Mouse (Mus musculus) liver, postnatal 0 days (tissue): ENCODE results near the gene Avpr1b. TPM values are rescaled to one million over a fixed set of nuclear protein-coding genes. Genes with fewer than 3 reads are reported as not detected.
A peak's percentile ranks its signal among the peaks of the same experiment; 100 is the strongest.
"Not testable (repeated sequence)": the region's sequence is repeated elsewhere in the genome, so short reads cannot be mapped to it uniquely, and the experiment has no call there.

ENCODE experiments used
- ATAC-seq: fragments of 200-750 bp; cut with Nextera tagmentation; 2 replicates; pipeline ENCODE4 v1.8.0; 2017; ENCODE audit warnings: mild to moderate bottlenecking, moderate library complexity
- DNase-seq: peaks from one replicate; pipeline ENCODE4 v3.0.0-alpha.2; 2016
- H3K27ac ChIP-seq: fragments of 300-500 bp; sonication (generic); 2 replicates; pipeline ENCODE4 v1.5.1; 2014; ENCODE audit warnings: antibody characterized with exemption, moderate library complexity, mild to moderate bottlenecking, low read depth
- H3K27me3 ChIP-seq: fragments of 300-500 bp; sonication (generic); 2 replicates; pipeline ENCODE4 v1.6.1; 2014; ENCODE audit warnings: low read length, control low read depth, mixed read lengths; ENCODE audit not compliant: insufficient read depth
- H3K36me3 ChIP-seq: fragments of 300-500 bp; sonication (generic); replicated peaks from 2 replicates; pipeline ENCODE4 v1.6.1; 2014; ENCODE audit warnings: mild to moderate bottlenecking, control low read depth, low read length, moderate library complexity, mixed read lengths; ENCODE audit not compliant: insufficient read depth
- H3K4me1 ChIP-seq: fragments of 300-500 bp; sonication (generic); 2 replicates; pipeline ENCODE4 v1.6.1; 2014; ENCODE audit warnings: antibody characterized with exemption, mild to moderate bottlenecking, control low read depth; ENCODE audit not compliant: insufficient read depth
- H3K4me2 ChIP-seq: fragments of 300-500 bp; sonication (generic); 2 replicates; pipeline ENCODE4 v1.6.1; 2014; ENCODE audit warnings: low read depth, mild to moderate bottlenecking, low read length, moderate library complexity, mixed read lengths
- H3K4me3 ChIP-seq: fragments of 300-500 bp; sonication (generic); 2 replicates; pipeline ENCODE4 v1.5.1; 2014; ENCODE audit warnings: low read depth, low read length
- H3K9ac ChIP-seq: fragments of 300-500 bp; sonication (generic); replicated peaks from 2 replicates; pipeline ENCODE4 v1.6.1; 2014; ENCODE audit warnings: mild to moderate bottlenecking, moderate library complexity
- H3K9me3 ChIP-seq: fragments of 300-500 bp; sonication (generic); 2 replicates; pipeline ENCODE4 v1.6.1; 2016; ENCODE audit warnings: mild to moderate bottlenecking, control low read depth, low read length, mixed read lengths
- CTCF ChIP-seq: sonication (generic); IDR thresholded peaks from 2 replicates; pipeline ENCODE4 v1.5.1; 2016; ENCODE audit warnings: antibody characterized with exemption, low read depth
- EP300 ChIP-seq: IDR thresholded peaks from 2 replicates; pipeline ENCODE4 v1.6.1; 2016; ENCODE audit warnings: antibody characterized with exemption, low read depth, mild to moderate bottlenecking
- WGBS: fragments of 180-500 bp; shearing (Covaris S2); extraction: QIAGEN DNeasy Blood & Tissue Kit; methylation state at CpG from one replicate; pipeline ENCODE4 v1.1.7; 2014; ENCODE audit not compliant: insufficient replicate concordance; 5-methylcytosine and 5-hydroxymethylcytosine counted together
- polyA plus RNA-seq: library from polyadenylated mRNA; unstranded; fragments of >200 nt; fragmentation: Nextera tagmentation; extraction: Ambion mirVana; gene quantifications from 2 replicates; pipeline ENCODE4 v1.2.1, GENCODE M21; 2015

The Avpr1b gene
- polyA plus RNA-seq, 1 experiment from 2014 or later: not detected

GRCm38 (mm10) chr1:131624175-131624835 is 25.3 kb downstream of the Avpr1b start:
- Histone ChIP-seq H3K27ac (peak overlapping the region; percentile 69), H3K27me3 (no peaks in the 10 kb centered on the region), H3K36me3 (no peaks in the 10 kb centered on the region), H3K9ac (no peak overlapping the region), H3K4me3 (no peak overlapping the region), H3K4me1 (peaks cover 14% of the 10 kb centered on the region; the same call in 1 of the 2 replicates), H3K9me3 (no peaks in the 10 kb centered on the region), H3K4me2 (no peak overlapping the region)
- TF ChIP-seq CTCF: no peak
- TF ChIP-seq EP300: no peak
- 42% methylated on average over 3 of the region's 3 CpGs for WGBS
- ATAC-seq (peak; percentile 67), DNase-seq (no peak)

GRCm38 (mm10) chr1:131626200-131626599 is 27.2 kb downstream of the Avpr1b start:
- H3K4me1 ChIP-seq: peaks cover 5% of the 10 kb centered on the region; the same call in 1 of the 2 replicates
- WGBS: 81% methylated on average over 6 of the region's 6 CpGs
- TF ChIP-seq CTCF: no peak
- TF ChIP-seq EP300: no peak
- no peaks in the 10 kb centered on the region for H3K36me3 ChIP-seq
- no peak overlapping the region for H3K4me3 ChIP-seq
- no peak overlapping the region for H3K27ac ChIP-seq
- H3K27me3 ChIP-seq: no peaks in the 10 kb centered on the region
- no peak overlapping the region for H3K4me2 ChIP-seq
- no peak overlapping the region for H3K9ac ChIP-seq
- no peaks in the 10 kb centered on the region for H3K9me3 ChIP-seq
- ATAC-seq: no peak
- no peak for DNase-seq

GRCm38 (mm10) chr1:131632216-131632615 is 33.2 kb downstream of the Avpr1b start:
- not testable (repeated sequence) for H3K27ac ChIP-seq, H3K4me1 ChIP-seq, H3K4me3 ChIP-seq, ATAC-seq, H3K9ac ChIP-seq, DNase-seq, H3K9me3 ChIP-seq, H3K36me3 ChIP-seq, H3K27me3 ChIP-seq, H3K4me2 ChIP-seq
- 79% methylated on average over 6 of the region's 6 CpGs for WGBS

- no peaks in the 10 kb centered on the region for H3K9me3 ChIP-seq
- peaks cover 4% of the 10 kb centered on the region; the same call in 1 of the 2 replicates for H3K4me1 ChIP-seq
- H3K27ac ChIP-seq: no peak overlapping the region
- no peak overlapping the region for H3K4me3 ChIP-seq
- no peak for ATAC-seq
- H3K27me3 ChIP-seq: no peaks in the 10 kb centered on the region
- H3K9ac ChIP-seq: no peak overlapping the region
- TF ChIP-seq CTCF (no peak), EP300 (no peak)
- no peak for DNase-seq
- no peak overlapping the region for H3K4me2 ChIP-seq
- no peaks in the 10 kb centered on the region for H3K36me3 ChIP-seq
Measured at GRCm38 (mm10) chr1:131634495-131634894, 35.5 kb downstream of the Avpr1b start.

DNA sequence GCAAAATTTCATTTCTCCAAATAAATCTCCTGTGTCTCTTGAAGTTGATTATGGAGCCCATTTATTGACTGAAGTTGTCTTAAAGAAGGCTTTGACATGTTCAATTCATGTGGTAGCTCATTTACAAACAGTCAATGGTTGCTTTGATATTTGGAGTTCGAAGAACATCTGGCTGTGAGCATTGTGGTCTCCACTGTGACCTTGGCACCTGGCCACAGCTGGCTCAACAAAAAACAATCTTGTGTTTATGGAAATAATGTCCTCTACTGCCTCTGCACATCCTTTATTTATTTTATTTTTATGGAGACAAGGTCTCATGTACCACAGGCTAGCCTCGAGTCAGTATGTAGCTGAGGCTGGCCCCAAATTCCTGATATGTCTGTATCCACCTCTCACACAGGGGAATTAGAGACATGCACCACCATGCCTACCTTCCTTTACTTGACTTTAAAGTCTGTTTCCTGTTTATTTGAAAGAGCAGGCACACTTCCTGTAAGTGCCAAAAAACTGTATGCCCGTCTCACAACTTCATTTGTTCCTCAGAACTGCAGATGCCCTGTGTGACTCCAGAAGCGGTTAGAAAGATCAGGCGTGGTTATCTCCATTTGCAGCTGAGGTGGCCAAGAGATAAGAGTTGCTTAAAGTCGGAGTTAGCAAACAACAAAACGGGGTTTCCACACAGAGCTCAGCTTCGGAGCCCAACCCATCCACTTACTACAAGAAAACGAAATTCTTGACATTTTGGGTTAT is 38.9 kb downstream of the Avpr1b start, which contains the start of gene Ctse:
TSS of gene Ctse (plus strand) at position 516 of the 750 bp plus-strand sequence.
- peak within 1 kb of the TSS; percentile 82 for H3K27ac ChIP-seq
- peak within 1 kb of the TSS; percentile 49 for H3K9ac ChIP-seq
- no peaks in the 10 kb centered on the region for H3K27me3 ChIP-seq
- H3K9me3 ChIP-seq: no peaks in the 10 kb centered on the region
- H3K4me3 ChIP-seq: peak within 1 kb of the TSS; percentile 55
- ATAC-seq: peak; percentile 93
- no peaks in the 10 kb centered on the region for H3K36me3 ChIP-seq
- H3K4me1 ChIP-seq: peaks cover 4% of the 10 kb centered on the region; the same call in 1 of the 2 replicates
- peak; percentile 61 for DNase-seq
- peak; percentile 97 for TF ChIP-seq EP300
- no peak for TF ChIP-seq CTCF
- peak within 1 kb of the TSS; percentile 66 for H3K4me2 ChIP-seq
- WGBS: 12% methylated on average over 9 of the region's 9 CpGs

GRCm38 (mm10) chr1:131638541-131639421 is 39.7 kb downstream of the Avpr1b start:
- no peak for DNase-seq
- H3K36me3 ChIP-seq: no peaks in the 10 kb centered on the region
- TF ChIP-seq CTCF: no peak
- TF ChIP-seq EP300: no peak
- H3K27ac ChIP-seq: peak overlapping the region; percentile 82
- WGBS: 27% methylated on average over 9 of the region's 9 CpGs
- H3K9ac ChIP-seq: peak overlapping the region; percentile 49
- ATAC-seq: peak; percentile 71
- peak overlapping the region; percentile 66 for H3K4me2 ChIP-seq
- peaks cover 4% of the 10 kb centered on the region; the same call in 1 of the 2 replicates for H3K4me1 ChIP-seq
- no peaks in the 10 kb centered on the region for H3K9me3 ChIP-seq
- H3K4me3 ChIP-seq: peak overlapping the region; percentile 55
- H3K27me3 ChIP-seq: no peaks in the 10 kb centered on the region
